Mouse (Mus musculus): ENCODE data around the gene Kcna5.

Kcna5 gene

GRCm38 (mm10) chr6:126535208-126535910 is at the start of gene Kcna5:
Kcna5 (minus strand) TSS chr6:126535412.
- DNase-seq, result no peak

GRCm38 (mm10) chr6:126583075-126583474 is 47.9 kb upstream of the Kcna5 start:
- DNase-seq, result peak; percentile 44

GRCm38 (mm10) chr6:126581632-126582031 is 46.4 kb upstream of the Kcna5 start:
- no peak for DNase-seq

- DNase-seq, result no peak
Observed at GRCm38 (mm10) chr6:126580571-126580970, 45.4 kb upstream of the Kcna5 start.

GRCm38 (mm10) chr6:126577415-126577814 is 42.2 kb upstream of the Kcna5 start:
- no peak for DNase-seq

GRCm38 (mm10) chr6:126576566-126576965 is 41.4 kb upstream of the Kcna5 start:
- DNase-seq, result no peak

- DNase-seq, result no peak
Observed at GRCm38 (mm10) chr6:126574778-126575177, 39.6 kb upstream of the Kcna5 start.

- DNase-seq, result no peak
Observed at GRCm38 (mm10) chr6:126573021-126573420, 37.8 kb upstream of the Kcna5 start.

- DNase-seq, result no peak
Observed at GRCm38 (mm10) chr6:126569809-126570208, 34.6 kb upstream of the Kcna5 start.

GRCm38 (mm10) chr6:126568046-126568830 is 33.0 kb upstream of the Kcna5 start:
- no peak for DNase-seq

GRCm38 (mm10) chr6:126567326-126567725 is 32.1 kb upstream of the Kcna5 start:
- DNase-seq, result no peak

GRCm38 (mm10) chr6:126564376-126564775 is 29.2 kb upstream of the Kcna5 start:
- DNase-seq, result no peak

GRCm38 (mm10) chr6:126563898-126564297 is 28.7 kb upstream of the Kcna5 start:
- peak; percentile 77 for DNase-seq

- no peak for DNase-seq
Observed at GRCm38 (mm10) chr6:126561702-126562101, 26.5 kb upstream of the Kcna5 start.

- DNase-seq, result no peak
Observed at GRCm38 (mm10) chr6:126560696-126561095, 25.5 kb upstream of the Kcna5 start.

GRCm38 (mm10) chr6:126560036-126560435 is 24.8 kb upstream of the Kcna5 start:
- DNase-seq, result no peak

GRCm38 (mm10) chr6:126558276-126558675 is 23.1 kb upstream of the Kcna5 start:
- no peak for DNase-seq

- peak; percentile 12 for DNase-seq
Observed at GRCm38 (mm10) chr6:126553812-126554211, 18.6 kb upstream of the Kcna5 start.

GRCm38 (mm10) chr6:126551862-126552395 is 16.7 kb upstream of the Kcna5 start:
- DNase-seq, result peak; percentile 44

- no peak for DNase-seq
Observed at GRCm38 (mm10) chr6:126544107-126545036, 9.2 kb upstream of the Kcna5 start.

- DNase-seq, result no peak
Observed at GRCm38 (mm10) chr6:126542724-126543123, 7.5 kb upstream of the Kcna5 start.

- DNase-seq, result no peak
Observed at GRCm38 (mm10) chr6:126537512-126537911, 2.3 kb upstream of the Kcna5 start.

GRCm38 (mm10) chr6:126536926-126537325 is 1.7 kb upstream of the Kcna5 start:
- no peak for DNase-seq

Data from lung, postnatal 14 days (tissue).